Mouse (Mus musculus) cerebellum, adult 2 months (tissue): ENCODE results near the gene Csf3. TPM values are rescaled to one million over a fixed set of nuclear protein-coding genes. Genes with fewer than 3 reads are reported as not detected.

Experiments
- DNase-seq, 2 experiments: peaks; one replicate each; pipeline ENCODE4 v3.0.0; 2021
- H3K27ac ChIP-seq: fragments of 200-500 bp; 2 replicates; pipeline ENCODE4 v1.5.1; 2012; ENCODE audit warnings: low read length, control low read depth, inconsistent platforms; ENCODE audit not compliant: insufficient read depth
- H3K27me3 ChIP-seq: fragments of 200-500 bp; 2 replicates; pipeline ENCODE4 v1.6.1; 2012; ENCODE audit warnings: inconsistent platforms, mild to moderate bottlenecking, low read length, moderate library complexity; ENCODE audit not compliant: control insufficient read depth, insufficient read depth
- H3K4me1 ChIP-seq: fragments of 200-500 bp; 2 replicates; pipeline ENCODE4 v1.6.1; 2011; ENCODE audit warnings: low read length; ENCODE audit not compliant: control insufficient read depth, insufficient read depth
- H3K4me3 ChIP-seq: fragments of 200-500 bp; replicated peaks from 2 replicates; pipeline ENCODE3; 2011; ENCODE audit warnings: mild to moderate bottlenecking, low read depth, low read length, control low read depth; ENCODE audit not compliant: insufficient read depth
- CTCF ChIP-seq: fragments of 200-500 bp; IDR thresholded peaks from 2 replicates; pipeline ENCODE4 v1.5.1; 2011; ENCODE audit warnings: low read depth, mild to moderate bottlenecking, control low read depth, low read length, moderate library complexity, borderline replicate concordance; ENCODE audit not compliant: insufficient read depth
- POLR2A ChIP-seq: fragments of 200-500 bp; IDR thresholded peaks from 2 replicates; pipeline ENCODE4 v1.6.1; 2011; ENCODE audit warnings: low read length, control low read depth, borderline replicate concordance; ENCODE audit not compliant: insufficient read depth
- WGBS: fragments of 180-500 bp; shearing (Covaris S2); methylation state at CpG from one replicate; pipeline ENCODE4 v1.1.7; 2018; 5-methylcytosine and 5-hydroxymethylcytosine counted together
- polyA plus RNA-seq: library from polyadenylated mRNA; depleted of rRNA; stranded (reverse); fragments of >200 nt; gene quantifications from 2 replicates; pipeline ENCODE4 v1.2.3, GENCODE M21; 2012

Csf3 gene
- polyA plus RNA-seq, 1 experiment = not detected

DNA sequence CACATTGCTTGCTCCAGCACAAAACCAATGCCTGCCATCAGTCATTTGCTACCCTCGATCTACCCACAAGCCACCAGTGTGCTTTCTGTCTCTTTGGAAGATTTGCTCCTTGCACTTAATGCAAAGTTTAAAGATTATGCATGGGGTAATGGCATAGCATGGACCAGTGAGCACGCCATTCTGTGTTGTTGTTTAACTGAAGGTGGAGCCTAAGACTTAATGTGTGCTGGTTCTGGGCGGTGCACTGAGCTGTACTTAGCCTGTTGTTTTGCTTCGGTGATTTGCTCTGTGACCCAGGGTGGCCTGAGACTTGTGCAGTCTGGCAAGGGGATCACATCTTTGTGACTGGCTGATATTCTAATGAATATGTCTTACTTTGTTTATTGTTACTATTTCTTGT, 14.1 kb upstream of the Csf3 start:
- 84% methylated on average over 4 of the region's 4 CpGs for WGBS
- H3K27me3 ChIP-seq = no peaks in the 10 kb centered on the region
- no peaks in the 10 kb centered on the region for H3K4me1 ChIP-seq
- TF ChIP-seq POLR2A = no peak
- H3K4me3 ChIP-seq = no peak overlapping the region
- H3K27ac ChIP-seq = no peak overlapping the region
- DNase-seq = no peak

DNA sequence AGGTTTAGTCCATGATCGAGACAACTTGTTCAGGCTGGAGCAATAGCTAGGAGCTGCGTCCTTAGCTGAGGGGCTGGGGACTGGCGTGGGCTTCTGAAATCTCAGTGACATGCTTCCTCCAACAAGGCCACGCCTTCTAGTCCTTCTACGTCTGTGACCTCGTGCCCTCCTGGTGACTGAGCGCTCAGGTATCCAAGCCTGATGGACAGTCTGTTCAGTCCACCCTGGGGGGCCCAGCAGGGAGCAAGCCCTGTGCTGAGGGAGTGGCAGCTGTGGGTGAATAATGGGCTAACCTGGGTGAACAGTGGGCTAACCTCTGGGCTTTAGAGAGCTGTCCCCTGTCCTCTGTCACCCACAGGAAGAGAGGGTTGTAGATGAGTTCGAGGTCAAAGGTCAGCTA, 13.1 kb upstream of the Csf3 start:
- DNase-seq = no peak
- TF ChIP-seq POLR2A (no peak), CTCF (no peak)
- H3K4me3 ChIP-seq = no peak overlapping the region
- no peaks in the 10 kb centered on the region for H3K27me3 ChIP-seq
- 79% methylated on average over 8 of the region's 8 CpGs for WGBS
- no peak overlapping the region for H3K27ac ChIP-seq
- H3K4me1 ChIP-seq = no peaks in the 10 kb centered on the region

DNA sequence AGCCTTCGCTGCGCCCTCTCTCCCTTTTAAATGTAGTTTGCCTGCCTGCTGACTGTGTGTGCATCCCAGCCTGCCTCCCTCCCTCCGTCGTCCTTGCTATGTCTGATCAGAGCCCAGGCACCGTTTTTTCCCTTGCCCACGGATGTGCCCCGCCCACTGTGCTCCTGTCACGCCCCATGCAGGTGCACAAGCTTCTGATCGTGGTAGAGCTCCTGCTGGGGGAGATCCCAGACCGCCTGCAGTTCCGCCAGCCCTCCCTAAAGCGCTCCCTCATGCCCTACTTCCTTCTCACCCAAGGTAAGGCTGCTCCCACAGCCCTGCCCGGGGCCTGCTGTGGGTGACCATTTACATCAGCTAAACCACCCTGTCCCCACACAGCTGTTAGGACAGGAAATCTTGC, 7.9 kb upstream of the Csf3 start:
- no peak overlapping the region for H3K4me3 ChIP-seq
- WGBS = 63% methylated on average over 13 of the region's 13 CpGs
- DNase-seq = no peak
- no peaks in the 10 kb centered on the region for H3K4me1 ChIP-seq
- TF ChIP-seq POLR2A = no peak
- TF ChIP-seq CTCF = no peak
- no peak overlapping the region for H3K27ac ChIP-seq
- no peaks in the 10 kb centered on the region for H3K27me3 ChIP-seq

DNA sequence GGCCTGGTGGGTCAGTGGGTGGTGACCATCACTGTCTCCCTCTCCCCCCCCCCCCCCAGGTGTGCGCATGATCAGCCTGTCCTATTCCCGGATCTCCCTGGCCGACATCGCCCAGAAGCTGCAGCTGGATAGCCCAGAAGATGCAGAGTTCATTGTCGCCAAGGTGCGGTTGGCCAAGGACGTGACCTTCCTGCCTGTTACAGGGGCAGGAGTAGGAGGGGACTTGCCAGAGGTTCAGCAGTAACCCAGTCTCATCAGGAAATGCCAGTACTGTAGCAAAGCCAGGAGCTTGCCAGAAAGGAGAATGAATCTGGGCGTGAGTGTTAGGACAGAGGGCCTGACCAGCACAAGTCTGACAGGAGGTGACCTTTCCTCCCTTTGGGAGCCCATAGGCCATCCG, 7.3 kb upstream of the Csf3 start:
- Histone ChIP-seq H3K27me3 (no peaks in the 10 kb centered on the region), H3K4me1 (no peaks in the 10 kb centered on the region), H3K4me3 (no peak overlapping the region), H3K27ac (no peak overlapping the region)
- WGBS = 82% methylated on average over 9 of the region's 9 CpGs
- TF ChIP-seq CTCF (no peak), POLR2A (no peak)
- no peak for DNase-seq

DNA sequence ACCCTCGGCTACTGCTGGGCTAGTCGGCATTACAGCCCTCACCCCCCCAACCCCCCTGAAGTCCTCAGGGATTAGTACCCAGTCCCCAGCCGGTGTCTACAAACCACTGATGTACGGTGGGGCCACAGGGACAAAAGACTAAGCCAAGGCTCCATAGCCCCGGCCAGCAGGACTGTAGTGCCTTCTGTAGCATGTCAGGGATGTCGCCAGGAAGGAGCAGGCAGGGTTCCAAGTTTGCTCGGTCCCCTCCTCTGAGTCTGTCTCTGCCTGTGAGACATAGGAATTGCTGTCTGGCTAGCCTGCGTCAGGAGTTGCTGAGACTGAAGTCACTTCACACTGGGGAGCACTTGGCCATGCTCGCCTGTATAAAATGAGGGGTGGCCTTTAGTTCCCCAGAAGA, 6.8 kb upstream of the Csf3 start:
- no peak for DNase-seq
- no peak overlapping the region for H3K4me3 ChIP-seq
- no peak overlapping the region for H3K27ac ChIP-seq
- H3K4me1 ChIP-seq = no peaks in the 10 kb centered on the region
- H3K27me3 ChIP-seq = no peaks in the 10 kb centered on the region
- WGBS = 21% methylated on average over 9 of the region's 9 CpGs
- TF ChIP-seq CTCF (no peak), POLR2A (no peak)

DNA sequence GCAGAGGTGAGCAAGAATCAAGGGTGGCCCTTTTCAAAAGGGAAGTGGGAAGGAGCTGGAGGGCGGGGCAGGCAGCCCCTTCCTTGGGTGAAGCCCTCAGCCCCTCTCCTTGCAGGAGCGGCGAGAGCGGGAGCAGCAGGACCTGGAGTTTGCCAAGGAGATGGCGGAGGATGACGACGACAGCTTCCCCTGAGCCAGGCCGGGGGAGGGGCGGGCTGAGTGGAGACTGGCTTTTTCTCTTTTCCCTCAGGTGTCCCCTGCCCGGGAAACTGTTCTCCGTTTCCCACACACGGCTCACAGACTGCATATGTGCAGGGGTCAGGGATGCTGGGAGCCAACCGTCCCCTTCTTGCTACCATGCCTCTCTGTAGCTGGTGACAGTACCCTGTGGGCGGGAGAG, 5.7 kb upstream of the Csf3 start:
- WGBS = 43% methylated on average over 14 of the region's 14 CpGs
- no peak overlapping the region for H3K4me3 ChIP-seq
- TF ChIP-seq POLR2A (no peak), CTCF (no peak)
- no peak overlapping the region for H3K27ac ChIP-seq
- no peak for DNase-seq
- peaks cover 4% of the 10 kb centered on the region for H3K4me1 ChIP-seq
- no peaks in the 10 kb centered on the region for H3K27me3 ChIP-seq

DNA sequence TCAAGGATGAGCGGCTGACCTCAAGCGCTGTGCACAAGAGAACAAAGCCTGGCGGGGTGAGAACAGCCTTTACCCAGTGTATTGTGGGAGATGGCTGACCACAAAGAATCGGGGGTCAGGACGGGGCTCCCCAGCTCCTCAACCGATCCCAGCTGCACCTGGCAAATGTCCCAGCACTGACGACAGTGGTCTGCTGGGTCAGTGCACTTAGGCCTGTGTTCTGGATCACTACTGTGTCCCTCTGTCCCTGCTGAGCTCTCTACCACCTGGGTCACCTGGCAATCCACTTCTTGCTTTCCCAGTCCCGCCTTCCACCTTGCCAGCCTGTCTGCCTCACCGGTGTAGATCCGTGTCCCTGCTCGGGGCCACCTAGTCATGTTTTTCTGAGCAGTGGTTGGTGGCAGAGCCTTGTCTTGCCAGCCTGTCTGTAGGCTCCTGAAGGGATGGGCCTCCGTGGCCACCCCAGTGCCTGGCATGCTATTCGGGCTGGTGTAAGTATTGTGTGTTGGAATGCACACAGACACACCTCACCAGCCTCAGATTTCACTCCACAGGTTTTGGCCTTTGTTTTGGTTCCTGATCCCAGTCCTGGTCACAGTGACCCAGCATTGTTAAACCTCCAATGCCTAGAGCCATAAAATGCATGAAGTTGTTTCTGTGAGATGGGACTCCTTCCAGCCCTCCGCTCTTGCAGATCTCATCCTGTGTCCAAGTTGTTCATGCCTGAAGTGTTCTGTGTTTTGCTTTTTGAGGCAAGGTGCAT, 4.4 kb upstream of the Csf3 start:
- 62% methylated on average over 14 of the region's 14 CpGs for WGBS
- TF ChIP-seq POLR2A (no peak), CTCF (no peak)
- Histone ChIP-seq H3K27me3 (no peaks in the 10 kb centered on the region), H3K4me3 (no peak overlapping the region), H3K27ac (no peak overlapping the region), H3K4me1 (peaks cover 4% of the 10 kb centered on the region)
- DNase-seq = no peak

DNA sequence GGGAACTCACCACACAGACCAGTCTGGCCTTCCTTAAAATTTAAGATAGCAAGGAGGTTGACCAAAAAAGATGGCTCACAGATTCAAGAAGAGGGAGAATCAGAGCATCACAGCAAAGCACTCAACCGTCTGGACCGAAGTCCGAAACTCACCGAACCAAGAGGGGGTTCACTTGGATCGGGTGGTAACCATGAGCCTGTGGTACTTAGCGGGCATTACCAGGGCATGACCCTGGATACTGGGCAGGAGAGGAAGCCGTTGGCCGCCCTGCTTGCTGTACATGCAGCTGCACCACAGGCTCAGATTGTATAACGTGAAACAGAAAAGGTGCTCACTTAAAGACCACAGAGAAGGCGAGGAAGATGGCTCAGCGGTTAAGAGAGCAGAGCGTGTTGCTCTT, 3.8 kb upstream of the Csf3 start:
- H3K4me3 ChIP-seq = no peak overlapping the region
- no peaks in the 10 kb centered on the region for H3K27me3 ChIP-seq
- 84% methylated on average over 12 of the region's 12 CpGs for WGBS
- H3K27ac ChIP-seq = no peak overlapping the region
- DNase-seq = no peak
- H3K4me1 ChIP-seq = peaks cover 5% of the 10 kb centered on the region
- TF ChIP-seq POLR2A (no peak), CTCF (no peak)
